Mouse (Mus musculus) limb, embryonic 15.5 days (tissue): ENCODE results near the gene Ints14. TPM values are rescaled to one million over a fixed set of nuclear protein-coding genes. Genes with fewer than 3 reads are reported as not detected.

Source experiments
- ATAC-seq: fragments of 200-750 bp; cut with Nextera tagmentation; 2 replicates; pipeline ENCODE4 v1.8.0; 2017; ENCODE audit warnings: low read depth, moderate TSS enrichment; ENCODE audit not compliant: insufficient number of reproducible peaks, low FRiP score, low TSS enrichment
- H3K27ac ChIP-seq: fragments of 300-500 bp; sonication (generic); 2 replicates; pipeline ENCODE4 v1.5.1; 2015; ENCODE audit warnings: moderate library complexity, mild to moderate bottlenecking, inconsistent platforms
- H3K27me3 ChIP-seq: fragments of 300-500 bp; sonication (generic); 2 replicates; pipeline ENCODE4 v1.6.1; 2015; ENCODE audit warnings: inconsistent platforms
- H3K36me3 ChIP-seq: fragments of 300-500 bp; sonication (generic); 2 replicates; pipeline ENCODE4 v1.6.1; 2015; ENCODE audit warnings: inconsistent platforms
- H3K4me1 ChIP-seq: fragments of 300-500 bp; sonication (generic); 2 replicates; pipeline ENCODE4 v1.6.1; 2015; ENCODE audit warnings: inconsistent platforms
- H3K4me2 ChIP-seq: fragments of 300-500 bp; sonication (generic); 2 replicates; pipeline ENCODE4 v1.6.1; 2015; ENCODE audit warnings: mild to moderate bottlenecking, inconsistent platforms
- H3K4me3 ChIP-seq: fragments of 300-500 bp; sonication (generic); 2 replicates; pipeline ENCODE4 v1.5.1; 2015; ENCODE audit warnings: mild to moderate bottlenecking, inconsistent platforms
- H3K9ac ChIP-seq: fragments of 300-500 bp; sonication (generic); 2 replicates; pipeline ENCODE4 v1.6.1; 2015; ENCODE audit warnings: inconsistent platforms
- H3K9me3 ChIP-seq: fragments of 300-500 bp; sonication (generic); 2 replicates; pipeline ENCODE4 v1.6.1; 2016; ENCODE audit warnings: inconsistent platforms
- WGBS: fragments of 180-500 bp; shearing (Covaris S2); methylation state at CpG from one replicate; pipeline ENCODE4 v1.1.7; 2015; 5-methylcytosine and 5-hydroxymethylcytosine counted together
- polyA plus RNA-seq: library from polyadenylated mRNA; unstranded; fragments of >200 nt; fragmentation: Nextera tagmentation; extraction: Ambion mirVana; gene quantifications from 2 replicates; pipeline ENCODE4 v1.2.1, GENCODE M21; 2015

Ints14 gene
- polyA plus RNA-seq, 1 experiment from 2014 or later = 43.2 TPM

DNA sequence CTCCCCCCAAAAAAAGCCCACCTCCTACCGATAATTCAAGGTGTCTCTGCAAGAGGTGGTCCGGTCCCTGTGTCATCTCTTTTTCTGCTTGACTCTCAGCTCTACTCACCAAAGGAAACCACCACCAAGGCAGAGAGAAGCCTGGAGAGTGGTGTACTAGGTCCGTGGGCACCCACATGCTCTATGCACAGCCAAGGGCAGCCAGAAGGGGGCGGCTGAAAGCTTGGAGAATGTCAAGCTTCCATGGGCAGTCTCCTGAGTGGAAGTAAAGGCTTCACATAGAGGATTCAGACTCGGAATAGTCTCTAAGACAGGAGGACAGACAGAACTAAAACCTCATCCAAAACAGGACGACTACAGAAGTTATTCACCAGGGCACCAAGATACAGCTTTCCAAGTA is 50.6 kb downstream of the Ints14 start:
- no peak overlapping the region for H3K27ac ChIP-seq
- H3K36me3 ChIP-seq = peaks cover 16% of the 10 kb centered on the region
- H3K27me3 ChIP-seq = no peaks in the 10 kb centered on the region
- H3K9ac ChIP-seq = no peak overlapping the region
- H3K9me3 ChIP-seq = no peaks in the 10 kb centered on the region
- 64% methylated on average over 6 of the region's 6 CpGs for WGBS
- H3K4me3 ChIP-seq = no peak overlapping the region
- no peak overlapping the region for H3K4me2 ChIP-seq
- no peaks in the 10 kb centered on the region; the same call in 1 of the 2 replicates for H3K4me1 ChIP-seq
- ATAC-seq = no peak

DNA sequence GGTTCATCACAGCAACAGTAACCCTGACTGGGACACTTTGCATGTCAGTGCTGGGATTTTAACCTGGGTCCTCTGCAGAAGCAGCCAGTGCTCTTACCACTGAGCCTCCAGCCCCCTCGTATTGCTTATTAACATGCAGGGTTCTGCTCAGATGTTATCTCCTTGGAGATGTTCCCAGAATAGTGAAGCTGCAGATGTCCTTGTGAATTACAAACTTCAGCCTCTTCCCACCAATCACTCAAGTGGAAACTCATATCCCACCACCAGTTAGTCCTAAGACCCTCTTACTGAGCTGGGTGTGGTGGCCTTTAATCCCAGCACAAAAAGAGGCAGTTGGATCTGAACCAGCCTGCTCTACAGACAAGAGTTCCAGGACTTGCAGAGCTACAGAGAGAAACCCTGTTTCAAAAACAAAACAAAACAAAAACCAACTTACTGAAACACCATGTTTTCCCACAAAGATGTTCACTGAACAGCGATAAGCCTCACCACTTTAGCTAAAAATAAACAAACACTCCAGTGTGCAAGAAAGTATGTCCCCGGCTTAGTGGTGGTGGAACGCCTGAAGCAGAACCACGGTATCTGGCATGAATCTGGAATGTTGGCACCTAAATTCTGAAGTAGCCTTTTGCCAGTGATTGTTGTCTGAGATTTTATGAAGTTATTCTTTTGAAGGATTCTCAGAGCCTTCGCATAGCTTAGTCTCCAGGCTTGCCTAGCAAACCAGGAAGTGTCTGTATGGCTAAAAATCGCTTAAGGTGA is 54.9 kb downstream of the Ints14 start:
- peaks cover 20% of the 10 kb centered on the region for H3K4me1 ChIP-seq
- no peaks in the 10 kb centered on the region for H3K27me3 ChIP-seq
- H3K9ac ChIP-seq = no peak overlapping the region
- H3K4me3 ChIP-seq = no peak overlapping the region
- H3K27ac ChIP-seq = no peak overlapping the region
- H3K4me2 ChIP-seq = no peak overlapping the region
- WGBS = 79% methylated on average over 7 of the region's 7 CpGs
- H3K36me3 ChIP-seq = no peaks in the 10 kb centered on the region
- no peaks in the 10 kb centered on the region for H3K9me3 ChIP-seq
- no peak for ATAC-seq

DNA sequence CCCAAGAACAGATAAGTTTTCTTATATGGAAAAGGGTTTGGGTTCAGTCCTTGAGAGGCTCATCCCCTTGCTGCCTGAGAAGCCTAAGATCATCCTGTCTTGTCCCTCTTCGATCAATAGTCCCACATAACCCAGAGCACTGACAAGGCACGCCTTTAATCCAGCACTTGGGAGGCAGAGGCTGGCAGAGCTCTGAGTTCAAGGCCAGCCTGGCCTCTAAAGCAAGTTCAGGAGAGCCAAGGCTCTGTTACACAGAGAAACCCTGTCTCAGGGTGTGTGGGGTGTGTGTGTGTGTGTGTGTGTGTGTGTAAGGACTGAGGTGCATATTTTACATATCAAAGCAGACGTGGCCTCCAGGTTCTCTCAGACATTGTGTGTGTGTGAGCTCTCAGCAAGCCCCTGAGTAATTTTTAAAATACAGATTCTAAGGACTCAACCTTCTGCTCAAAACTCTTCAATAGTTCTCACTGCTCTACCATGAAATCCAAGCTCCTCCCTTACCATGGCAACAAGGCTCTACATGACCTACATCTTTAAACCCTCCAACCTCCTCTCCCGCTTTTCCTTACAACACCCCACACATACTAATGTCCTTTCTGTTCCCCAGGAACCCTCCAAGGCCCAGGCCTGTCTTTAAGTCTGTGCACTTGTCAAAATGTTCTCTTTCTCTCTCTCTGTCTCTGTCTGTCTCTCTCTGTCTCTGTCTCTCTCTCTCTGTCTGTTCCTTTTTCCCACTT is 55.7 kb downstream of the Ints14 start:
- WGBS = 83% methylated on average over 4 of the region's 4 CpGs
- no peak overlapping the region for H3K4me3 ChIP-seq
- no peaks in the 10 kb centered on the region for H3K36me3 ChIP-seq
- H3K4me2 ChIP-seq = no peak overlapping the region
- H3K9ac ChIP-seq = no peak overlapping the region
- H3K4me1 ChIP-seq = peaks cover 21% of the 10 kb centered on the region
- ATAC-seq = no peak
- H3K27ac ChIP-seq = no peak overlapping the region
- H3K27me3 ChIP-seq = no peaks in the 10 kb centered on the region
- H3K9me3 ChIP-seq = no peaks in the 10 kb centered on the region

DNA sequence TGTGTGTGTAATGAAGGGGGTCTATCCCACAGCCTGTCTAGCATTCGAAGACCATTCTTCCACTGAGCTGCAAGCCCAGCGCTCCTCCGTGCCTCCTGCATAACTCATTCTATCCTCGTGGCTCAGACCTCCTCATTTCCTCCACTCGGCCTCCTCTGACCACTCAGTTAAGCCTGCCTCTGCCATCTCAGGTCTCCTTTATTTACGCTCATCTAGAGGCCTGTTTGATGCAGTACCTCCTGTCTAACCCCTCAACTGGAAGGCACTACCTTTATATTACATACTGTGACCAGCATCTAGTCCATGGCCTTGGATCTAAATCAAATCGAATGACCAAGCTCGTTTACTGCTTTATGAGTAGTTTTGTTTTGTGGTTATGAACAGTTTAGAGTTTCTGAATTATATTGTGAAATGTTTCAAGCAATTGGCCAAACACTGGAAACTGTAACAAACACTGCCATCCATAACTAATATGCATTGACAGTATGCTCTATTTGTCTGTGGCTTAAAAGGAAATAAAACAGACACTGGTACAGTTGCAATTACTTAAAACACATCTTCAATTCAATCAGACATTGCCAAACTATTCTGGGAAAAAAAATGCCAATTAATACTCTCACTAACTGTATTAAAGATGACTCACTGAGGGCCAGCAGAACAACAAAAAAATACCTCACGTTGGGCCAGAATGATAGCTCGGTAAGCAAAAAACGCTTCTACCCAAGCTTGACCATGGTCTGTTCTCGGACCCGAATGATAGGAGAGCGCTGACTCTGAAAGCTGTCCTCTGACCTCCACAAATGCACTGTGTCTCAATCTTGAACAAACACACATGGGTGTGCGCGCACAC is 56.5 kb downstream of the Ints14 start:
- no peaks in the 10 kb centered on the region for H3K36me3 ChIP-seq
- no peak overlapping the region for H3K27ac ChIP-seq
- no peak overlapping the region for H3K9ac ChIP-seq
- ATAC-seq = no peak
- no peaks in the 10 kb centered on the region for H3K27me3 ChIP-seq
- no peak overlapping the region for H3K4me2 ChIP-seq
- peaks cover 25% of the 10 kb centered on the region for H3K4me1 ChIP-seq
- no peak overlapping the region for H3K4me3 ChIP-seq
- no peaks in the 10 kb centered on the region for H3K9me3 ChIP-seq
- 84% methylated on average over 16 of the region's 16 CpGs for WGBS

DNA sequence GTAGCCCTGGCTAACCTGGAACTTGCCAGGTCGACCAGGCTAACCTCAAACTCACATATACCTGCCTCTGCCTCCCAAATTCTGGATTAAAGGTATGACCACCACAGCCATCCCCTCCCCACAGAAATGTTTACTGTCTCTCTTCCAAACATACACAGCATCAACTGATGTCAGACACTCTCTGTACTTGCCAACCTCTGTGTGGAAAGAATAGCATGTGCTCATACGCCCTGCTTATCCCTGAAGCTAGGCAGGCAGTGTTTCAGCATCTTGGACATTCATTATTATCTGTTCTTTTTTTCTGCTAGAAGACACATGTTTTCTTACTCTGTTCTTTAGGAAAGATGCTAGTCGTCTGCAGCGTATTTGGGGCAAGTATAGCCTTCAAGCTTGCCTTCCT is 57.2 kb downstream of the Ints14 start:
- H3K36me3 ChIP-seq = no peaks in the 10 kb centered on the region
- H3K27ac ChIP-seq = no peak overlapping the region
- no peaks in the 10 kb centered on the region for H3K9me3 ChIP-seq
- no peak overlapping the region for H3K9ac ChIP-seq
- H3K4me3 ChIP-seq = no peak overlapping the region
- no peak for ATAC-seq
- H3K4me2 ChIP-seq = no peak overlapping the region
- peaks cover 25% of the 10 kb centered on the region for H3K4me1 ChIP-seq
- 87% methylated on average over 4 of the region's 4 CpGs for WGBS
- no peaks in the 10 kb centered on the region for H3K27me3 ChIP-seq

DNA sequence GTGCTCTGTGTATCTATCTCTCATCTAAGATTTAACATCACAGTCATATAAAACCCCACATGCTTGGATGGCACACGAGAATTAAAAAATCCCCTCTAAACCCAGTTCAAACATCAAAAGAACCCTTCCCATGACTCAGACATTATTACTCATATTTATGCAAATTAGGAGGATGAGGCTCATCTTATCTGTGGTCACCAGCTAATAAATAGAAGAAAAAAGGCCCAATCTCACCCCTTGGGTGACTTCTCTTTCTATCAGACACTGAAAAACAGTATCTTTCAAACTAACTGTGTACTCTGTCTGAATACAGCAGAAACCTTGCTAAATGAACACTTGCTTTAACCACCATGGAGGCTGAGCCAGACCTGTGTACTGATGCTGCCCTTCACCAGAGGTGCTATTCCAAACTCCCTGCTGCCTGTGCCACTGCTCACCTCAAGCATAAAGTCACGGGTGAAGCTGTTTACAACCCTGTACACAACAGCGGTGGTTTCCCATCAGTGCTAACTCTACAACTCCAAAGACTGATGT is 58.0 kb downstream of the Ints14 start:
- H3K9ac ChIP-seq = no peak overlapping the region

DNA sequence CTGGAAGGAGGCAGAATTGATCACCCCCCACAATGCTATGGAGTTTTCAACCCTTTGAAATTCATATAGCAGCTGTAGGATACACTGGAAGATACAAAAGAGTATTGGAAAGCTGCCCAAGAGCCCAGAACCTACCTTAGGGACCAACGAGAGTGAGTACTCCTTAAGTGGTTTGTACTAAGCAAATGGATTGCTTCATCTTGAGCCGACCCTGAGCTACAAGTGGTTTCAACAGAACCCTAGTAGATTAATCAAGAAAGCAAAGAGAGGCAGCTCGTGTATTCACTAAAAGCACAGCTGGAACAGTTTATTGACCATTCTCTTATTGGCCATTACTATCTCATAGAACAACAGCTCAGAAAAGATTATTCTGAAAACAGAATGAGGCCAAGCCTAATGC is 58.4 kb downstream of the Ints14 start:
- no peak overlapping the region for H3K4me3 ChIP-seq
- 49% methylated on average over 3 of the region's 3 CpGs for WGBS
- H3K9ac ChIP-seq = no peak overlapping the region
- peaks cover 25% of the 10 kb centered on the region for H3K4me1 ChIP-seq
- H3K27me3 ChIP-seq = no peaks in the 10 kb centered on the region
- no peak overlapping the region for H3K4me2 ChIP-seq
- no peaks in the 10 kb centered on the region for H3K9me3 ChIP-seq
- no peak overlapping the region for H3K27ac ChIP-seq
- ATAC-seq = no peak
- H3K36me3 ChIP-seq = no peaks in the 10 kb centered on the region

More for the DNA sequence above, 58.0 kb downstream of the Ints14 start:
- Histone ChIP-seq H3K36me3 (no peaks in the 10 kb centered on the region), H3K27ac (no peak overlapping the region), H3K4me3 (no peak overlapping the region), H3K4me1 (peaks cover 25% of the 10 kb centered on the region), H3K27me3 (no peaks in the 10 kb centered on the region), H3K4me2 (no peak overlapping the region), H3K9me3 (no peaks in the 10 kb centered on the region)
- WGBS = 67% methylated on average over 3 of the region's 3 CpGs
- no peak for ATAC-seq

DNA sequence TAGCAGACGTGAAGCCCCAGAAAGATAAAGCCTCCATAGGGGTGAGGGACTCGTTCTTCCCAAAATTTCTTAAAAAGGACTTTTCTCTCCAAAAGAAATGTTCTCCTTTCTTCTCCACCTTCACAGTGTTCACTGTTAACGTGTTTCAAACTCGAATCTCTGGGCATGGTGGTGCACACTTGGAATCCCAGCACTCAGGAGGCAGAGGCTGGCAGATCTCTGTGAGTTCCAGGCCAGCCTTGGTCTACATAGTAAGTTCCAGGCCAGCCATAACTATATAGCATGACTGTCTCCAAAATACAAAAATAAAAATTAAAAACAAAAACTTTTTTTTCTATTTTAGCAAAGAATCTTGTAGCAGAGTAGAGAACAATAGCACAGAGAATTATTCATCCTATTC is 59.4 kb downstream of the Ints14 start:
- no peaks in the 10 kb centered on the region for H3K36me3 ChIP-seq
- no peaks in the 10 kb centered on the region for H3K9me3 ChIP-seq
- peaks cover 25% of the 10 kb centered on the region for H3K4me1 ChIP-seq
- no peak for ATAC-seq
- peak overlapping the region; percentile 82 for H3K4me2 ChIP-seq
- H3K9ac ChIP-seq = no peak overlapping the region
- no peak overlapping the region for H3K27ac ChIP-seq
- no peaks in the 10 kb centered on the region for H3K27me3 ChIP-seq
- H3K4me3 ChIP-seq = peak overlapping the region; percentile 96; the same call in 1 of the 2 replicates
- 66% methylated on average over 4 of the region's 4 CpGs for WGBS

DNA sequence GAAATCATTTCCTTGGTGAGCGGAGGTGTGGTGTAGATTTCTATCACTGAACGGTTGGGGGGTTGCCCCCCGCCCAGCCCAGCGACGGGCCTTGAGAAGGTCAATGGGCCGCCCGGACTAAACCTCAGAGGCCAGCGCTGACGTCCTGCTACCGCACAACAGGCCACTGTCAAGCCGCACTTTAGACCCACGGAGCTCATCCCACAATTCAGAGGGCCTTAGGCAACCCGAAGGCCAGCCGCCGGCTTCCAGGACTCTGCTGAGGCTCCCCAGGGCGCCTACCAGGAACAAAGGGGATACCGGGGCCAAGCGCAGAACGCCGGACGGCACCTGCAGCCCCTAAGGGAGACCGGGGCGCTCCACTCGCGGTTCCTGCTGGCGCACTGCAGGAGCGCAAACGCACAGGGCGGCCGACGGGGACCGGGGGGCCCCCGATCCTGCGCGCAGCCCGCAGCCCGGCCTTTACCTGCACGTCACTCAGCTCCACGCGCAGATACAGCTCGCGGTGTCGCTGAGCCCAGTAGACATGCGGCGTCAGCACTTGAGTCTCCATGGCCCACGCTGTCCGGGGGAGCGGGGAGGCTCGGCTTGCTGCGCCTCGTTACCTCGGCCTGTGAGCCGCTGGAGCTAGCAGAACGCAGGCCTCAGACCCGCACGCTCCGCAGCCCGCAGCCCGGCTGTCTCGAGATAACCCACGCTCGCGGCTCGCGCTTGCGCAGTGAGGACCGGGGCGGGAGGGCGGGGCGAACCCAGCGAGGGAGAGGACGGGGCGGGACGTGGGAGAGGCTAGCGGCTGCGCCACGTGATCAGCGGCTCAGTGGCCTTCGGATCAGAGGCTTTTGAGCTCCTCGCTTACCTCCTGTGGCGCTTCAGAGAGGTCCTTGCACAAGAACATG is 60.5 kb downstream of the Ints14 start, which contains the start of gene Hacd3:
TSS of gene Hacd3 (minus strand) at position 703 of the 896 bp plus-strand sequence.
- Histone ChIP-seq H3K4me1 (peaks cover 25% of the 10 kb centered on the region), H3K4me2 (peak within 1 kb of the TSS; percentile 82), H3K9me3 (no peaks in the 10 kb centered on the region), H3K27ac (peak within 1 kb of the TSS; percentile 86), H3K27me3 (no peaks in the 10 kb centered on the region), H3K9ac (peak within 1 kb of the TSS; percentile 91), H3K4me3 (peak within 1 kb of the TSS; percentile 96), H3K36me3 (no peaks in the 10 kb centered on the region)
- ATAC-seq = peak; percentile 91
- under 1% methylated on average over 75 of the region's 81 CpGs for WGBS

DNA sequence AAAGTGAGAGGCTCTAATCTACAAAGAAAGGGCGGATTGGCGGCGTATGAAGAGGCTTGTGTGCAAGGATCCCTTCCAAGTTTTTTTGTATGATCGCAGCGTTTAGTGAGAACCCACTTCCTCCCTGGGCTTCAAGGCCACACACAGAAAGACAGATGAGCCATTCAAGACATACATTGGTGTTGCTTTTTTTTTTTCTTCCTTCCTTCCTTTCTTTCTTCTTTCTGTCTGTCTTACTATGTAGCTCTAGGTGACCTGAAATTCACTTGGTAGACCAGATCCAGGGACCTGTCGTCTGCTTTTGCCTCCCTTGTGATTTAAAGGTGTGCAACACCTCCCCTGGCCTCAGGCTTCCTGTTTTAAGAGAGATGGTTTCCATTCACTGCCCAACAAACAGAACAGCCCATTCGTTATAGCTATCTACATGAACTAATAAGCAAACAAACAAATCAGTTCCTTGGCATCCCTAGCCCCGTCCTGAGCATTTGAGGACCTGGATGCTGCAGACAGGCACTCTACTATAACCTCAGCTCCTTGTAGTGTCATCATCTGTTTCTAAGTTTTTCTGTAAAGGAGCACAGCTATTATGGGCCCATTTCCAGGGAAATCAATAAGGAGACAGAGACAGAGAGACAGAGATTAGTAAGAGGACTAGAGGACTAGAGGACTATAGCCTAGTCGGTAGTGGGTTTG is 61.3 kb downstream of the Ints14 start:
- Histone ChIP-seq H3K27ac (peak overlapping the region; percentile 86), H3K4me3 (peak overlapping the region; percentile 96), H3K9ac (peak overlapping the region; percentile 91), H3K4me1 (peaks cover 21% of the 10 kb centered on the region), H3K4me2 (peak overlapping the region; percentile 82), H3K9me3 (no peaks in the 10 kb centered on the region), H3K36me3 (no peaks in the 10 kb centered on the region), H3K27me3 (no peaks in the 10 kb centered on the region)
- 21% methylated on average over 9 of the region's 9 CpGs for WGBS
- no peak for ATAC-seq
